Mouse (Mus musculus) MEL (cell line): ENCODE results near the gene Acad12.

Experiments used
- CTCF ChIP-seq, 3 experiments: IDR thresholded peaks in 2 of 3; conservative IDR thresholded peaks in 1 of 3; 2 replicates each; pipeline ENCODE4 v1.5.1; 2011 to 2012; ENCODE audit warnings: low read length in 3 of 3, low read depth in 2 of 3, mild to moderate bottlenecking in 2 of 3, improper control_type of control experiment in 1 of 3, inconsistent platforms in 1 of 3, mixed read lengths in 1 of 3, moderate library complexity in 1 of 3; ENCODE audit not compliant: control insufficient read depth in 1 of 3, insufficient read depth in 1 of 3, poor library complexity in 1 of 3, severe bottlenecking in 1 of 3
- EP300 ChIP-seq, 2 experiments: IDR thresholded peaks; 2 replicates each; pipeline ENCODE4 v1.6.1; 2011; ENCODE audit warnings: improper control_type of control experiment in 2 of 2, low read length in 2 of 2, low read depth in 1 of 2, mild to moderate bottlenecking in 1 of 2
- ETS1 ChIP-seq: IDR thresholded peaks from 2 replicates; pipeline ENCODE4 v1.6.1; 2012; ENCODE audit warnings: low read depth, mild to moderate bottlenecking, inconsistent platforms, low read length, improper control_type of control experiment, moderate library complexity
- HCFC1 ChIP-seq: IDR thresholded peaks from 2 replicates; pipeline ENCODE4 v1.6.1; 2012; ENCODE audit warnings: low read depth, mild to moderate bottlenecking, inconsistent platforms, low read length, improper control_type of control experiment, moderate library complexity
- MXI1 ChIP-seq: IDR thresholded peaks from 2 replicates; pipeline ENCODE4 v1.6.1; 2011; ENCODE audit warnings: mild to moderate bottlenecking, low read depth, low read length, improper control_type of control experiment
- POLR2A ChIP-seq, 2 experiments: IDR thresholded peaks; 2 replicates each; pipeline ENCODE4 v1.6.1; 2011 to 2012; ENCODE audit warnings: low read length in 2 of 2, mild to moderate bottlenecking in 2 of 2, control low read depth in 1 of 2, improper control_type of control experiment in 1 of 2, low read depth in 1 of 2, moderate library complexity in 1 of 2; ENCODE audit not compliant: control insufficient read depth in 1 of 2, insufficient read depth in 1 of 2, poor library complexity in 1 of 2
- POLR2AphosphoS5 ChIP-seq: IDR thresholded peaks from 2 replicates; pipeline ENCODE4 v1.6.1; 2012; ENCODE audit warnings: low read depth, borderline replicate concordance, mild to moderate bottlenecking, inconsistent platforms, low read length, moderate library complexity, mixed read lengths
- RCOR1 ChIP-seq: IDR thresholded peaks from 2 replicates; pipeline ENCODE4 v1.6.1; 2012; ENCODE audit warnings: low read depth, mild to moderate bottlenecking, inconsistent platforms, low read length, improper control_type of control experiment
- SIN3A ChIP-seq: IDR thresholded peaks from 2 replicates; pipeline ENCODE4 v1.6.1; 2012; ENCODE audit warnings: low read length, improper control_type of control experiment, inconsistent platforms
- USF1 ChIP-seq: IDR thresholded peaks from 2 replicates; pipeline ENCODE4 v1.6.1; 2014; ENCODE audit warnings: low read depth, mild to moderate bottlenecking, inconsistent platforms, low read length, improper control_type of control experiment, moderate library complexity
- ZKSCAN1 ChIP-seq: IDR thresholded peaks from 2 replicates; pipeline ENCODE4 v1.6.1; 2012; ENCODE audit warnings: low read depth, mild to moderate bottlenecking, inconsistent platforms, low read length, improper control_type of control experiment, moderate library complexity

DNA sequence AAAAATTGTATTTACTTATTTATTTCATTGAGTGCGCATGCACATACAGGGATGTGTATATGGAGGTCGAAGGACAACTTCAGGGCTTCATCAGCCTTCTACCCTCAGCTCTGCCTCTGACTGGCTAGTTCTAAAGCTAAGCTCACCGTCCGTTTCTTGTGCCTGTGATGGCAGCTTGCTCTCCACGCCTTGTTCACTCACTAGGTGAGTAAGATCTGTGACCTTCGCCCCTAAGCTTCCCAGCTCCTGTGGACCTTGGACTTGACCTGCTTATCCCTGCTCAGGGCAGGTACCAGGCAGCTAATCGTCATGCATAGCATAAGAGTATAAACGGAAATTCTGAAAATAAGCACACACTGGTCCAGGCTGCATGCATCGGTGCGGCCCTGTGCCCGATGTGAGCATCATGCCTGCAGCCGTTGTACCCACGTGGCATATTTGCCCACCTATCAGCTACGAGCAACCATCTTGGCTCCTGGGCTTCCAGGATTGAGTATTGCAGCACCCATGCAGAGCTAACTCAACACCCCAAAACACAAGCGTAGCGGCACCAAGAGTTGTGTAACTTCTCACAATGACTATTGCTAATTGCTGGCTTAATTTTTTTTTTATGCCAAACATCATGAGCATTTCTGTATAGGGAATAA is 52.6 kb downstream of the Acad12 start:
- TF ChIP-seq HCFC1 (no peak), EP300 (IDR thresholded peaks at IDR 0.05; ENCODE audit: low read depth in 1 of 2, low read length in 2 of 2) (no peak), POLR2AphosphoS5 (no peak), CTCF (IDR thresholded peaks at IDR 0.05 in 2 of 3, conservative IDR thresholded peaks at IDR 0.05 in 1 of 3; ENCODE audit: control insufficient read depth in 1 of 3, insufficient read depth in 1 of 3, low read depth in 2 of 3, low read length in 3 of 3, poor library complexity in 1 of 3, severe bottlenecking in 1 of 3) (no peak), SIN3A (no peak), POLR2A (IDR thresholded peaks at IDR 0.05; ENCODE audit: control insufficient read depth in 1 of 2, insufficient read depth in 1 of 2, low read depth in 1 of 2, low read length in 2 of 2, poor library complexity in 1 of 2) (no peak), USF1 (no peak), RCOR1 (no peak), ZKSCAN1 (no peak), ETS1 (no peak), MXI1 (no peak)
